ENCODE assay signal across 8 mouse cellular contexts in genomic region chr7:142440657-142441114, GRCm38 (mm10). TPM values are rescaled to one million over a fixed set of nuclear protein-coding genes. Genes with fewer than 3 reads are reported as not detected.
DNase-seq lines count a peak whose midpoint lies in the region; ATAC-seq and TF ChIP-seq lines count a peak whose summit lies in the region.
"Had no signal": no experiment of that assay in that cellular context is flagged by ENCODE, and none has a peak within 500 bp of the region (broad histone marks: within the 10 kb centered on the region; RNA-seq: fewer than 3 reads in every experiment).

No protein-coding gene starts in this region.

- 46% methylated on average over 5 of the region's 5 CpGs for WGBS in intestine, postnatal 0 days
- 58% methylated on average over 5 of the region's 5 CpGs for WGBS in midbrain, embryonic 10.5 days
- WGBS in thymus, adult 2 months, result 79% methylated on average over 5 of the region's 5 CpGs

- H3K4me1 ChIP-seq in cortical plate, adult 2 months (ENCODE audit: control insufficient read depth, insufficient read depth, low read length), result no peaks in the 10 kb centered on the region
- H3K4me1 ChIP-seq in intestine, postnatal 0 days (replicated peaks; ENCODE audit: control insufficient read depth, insufficient read depth, low read length), result no peaks in the 10 kb centered on the region
- H3K4me1 ChIP-seq in midbrain, embryonic 10.5 days, result peaks cover 13% of the 10 kb centered on the region
- H3K4me1 ChIP-seq in thymus, adult 2 months (replicated peaks; ENCODE audit: control insufficient read depth, insufficient read depth, low read length), result peaks cover 37% of the 10 kb centered on the region

- no peak overlapping the region for H3K27ac ChIP-seq in cortical plate, adult 2 months (ENCODE audit: insufficient read depth, low read length)
- H3K27ac ChIP-seq in intestine, postnatal 0 days (ENCODE audit: low read depth, low read length), result no peak overlapping the region
- H3K27ac ChIP-seq in midbrain, embryonic 10.5 days (replicated peaks), result peak overlapping the region; percentile 60
- no peak overlapping the region for H3K27ac ChIP-seq in thymus, adult 2 months (ENCODE audit: control insufficient read depth, insufficient read depth, low read length)

- TF ChIP-seq CTCF in cortical plate, adult 2 months (IDR thresholded peaks at IDR 0.05; ENCODE audit: extremely low read depth, insufficient read depth, low read length), result peak; percentile 69; the same call in 1 of the 2 replicates
- peak; percentile 84 for TF ChIP-seq CTCF in intestine, postnatal 0 days (IDR thresholded peaks at IDR 0.05; ENCODE audit: low read depth)
- TF ChIP-seq CTCF in thymus, adult 2 months (IDR thresholded peaks at IDR 0.05; ENCODE audit: borderline replicate concordance, control insufficient read depth, extremely low read depth, insufficient read depth, low read length, poor library complexity), result no peak; the same call in 1 of the 2 replicates

- TF ChIP-seq POLR2A in cortical plate, adult 2 months (IDR thresholded peaks at IDR 0.05; ENCODE audit: extremely low read depth, insufficient read depth, low read length), result no peak
- no peak for TF ChIP-seq POLR2A in thymus, adult 2 months (IDR thresholded peaks at IDR 0.05; ENCODE audit: control insufficient read depth, extremely low read depth, insufficient read depth, low read length, poor library complexity)

- no peak overlapping the region for H3K4me3 ChIP-seq in cortical plate, adult 2 months (ENCODE audit: insufficient read depth, low read length)
- H3K4me3 ChIP-seq in intestine, postnatal 0 days (ENCODE audit: low read depth, low read length), result no peak overlapping the region
- H3K4me3 ChIP-seq in midbrain, embryonic 10.5 days, result no peak overlapping the region
- no peak overlapping the region for H3K4me3 ChIP-seq in thymus, adult 2 months (ENCODE audit: control insufficient read depth, insufficient read depth, low read length)

- H3K36me3 ChIP-seq in intestine, postnatal 0 days (ENCODE audit: control insufficient read depth, insufficient read depth), result no peaks in the 10 kb centered on the region
- no peaks in the 10 kb centered on the region for H3K36me3 ChIP-seq in midbrain, embryonic 10.5 days
- no peaks in the 10 kb centered on the region for H3K36me3 ChIP-seq in thymus, adult 2 months (ENCODE audit: control insufficient read depth, insufficient read depth, low read length)

- no peak overlapping the region for H3K9ac ChIP-seq in intestine, postnatal 0 days (ENCODE audit: low read depth, low read length)

- DNase-seq in urinary bladder, postnatal 14 days (ENCODE audit: low spot score), result peak; percentile 55
- DNase-seq in urinary bladder, postnatal 25 days (ENCODE audit: low spot score), result no peak
- peak; percentile 60 to 83 for DNase-seq in gastrocnemius, postnatal 4 days (ENCODE audit: low spot score in 2 of 2)
- peak; percentile 49 for DNase-seq in midbrain, embryonic 10.5 days (ENCODE audit: low spot score)
- peak; percentile 75 for DNase-seq in thymus, adult 2 months

- H3K27me3 ChIP-seq in intestine, postnatal 0 days (replicated peaks; ENCODE audit: control insufficient read depth, insufficient read depth, low read length), result no peaks in the 10 kb centered on the region
- peaks cover 16% of the 10 kb centered on the region for H3K27me3 ChIP-seq in midbrain, embryonic 10.5 days (ENCODE audit: low read depth, poor library complexity, severe bottlenecking)
- no peaks in the 10 kb centered on the region for H3K27me3 ChIP-seq in thymus, adult 2 months (ENCODE audit: control insufficient read depth, insufficient read depth, low read length)

- no peaks in the 10 kb centered on the region for H3K9me3 ChIP-seq in intestine, postnatal 0 days (ENCODE audit: control insufficient read depth)
- H3K9me3 ChIP-seq in midbrain, embryonic 10.5 days (replicated peaks), result no peaks in the 10 kb centered on the region

- H3K4me2 ChIP-seq in intestine, postnatal 0 days (replicated peaks; ENCODE audit: low read depth), result no peak overlapping the region; the same call in 1 of the 2 replicates

- no peak for ATAC-seq in intestine, postnatal 0 days

RNA-seq across cellular contexts. Expression of gene Tnni2, which starts 0.9 kb away (rescaled TPM):
- polyA plus RNA-seq in cortical plate, adult 2 months (2012; rRNA removed), result 0.86 and 1.4 TPM in 2 replicates
- total RNA-seq in gastrocnemius, postnatal 4 days (2021), result 1,000 to 10,000 TPM; 7,757 to 8,026 TPM
- polyA plus RNA-seq in intestine, postnatal 0 days (2015; fragmentation: Nextera tagmentation; extraction: Ambion mirVana), result 1.9 and 2.4 TPM in 2 replicates
- polyA plus RNA-seq in midbrain, embryonic 10.5 days (2016; fragmentation: Nextera tagmentation; extraction: Ambion mirVana), result 0.52 and 1.5 TPM in 2 replicates
- polyA plus RNA-seq in thymus, adult 2 months (2012; rRNA removed), result 3.2 and 4.3 TPM in 2 replicates

RNA-seq across cellular contexts. Expression of gene Syt8, which starts 6.0 kb away (rescaled TPM):
- polyA plus RNA-seq in cortical plate, adult 2 months (2012; rRNA removed), result not detected in 2 replicates
- total RNA-seq in gastrocnemius, postnatal 4 days (2021), result not detected
- polyA plus RNA-seq in intestine, postnatal 0 days (2015; fragmentation: Nextera tagmentation; extraction: Ambion mirVana), result 0.60 and 1.3 TPM in 2 replicates
- 0.34 TPM in 1 of 2 replicates, not detected in the other for polyA plus RNA-seq in midbrain, embryonic 10.5 days (2016; fragmentation: Nextera tagmentation; extraction: Ambion mirVana)
- 2.2 and 5.2 TPM in 2 replicates for polyA plus RNA-seq in thymus, adult 2 months (2012; rRNA removed)
- total RNA-seq: layer of hippocampus, adult 18-20 months had no signal

RNA-seq across cellular contexts. Expression of gene Lsp1, which starts 19.9 kb away (rescaled TPM):
- 10.2 and 12.2 TPM in 2 replicates for polyA plus RNA-seq in cortical plate, adult 2 months (2012; rRNA removed)
- total RNA-seq in gastrocnemius, postnatal 4 days (2021), result 10 to 100 TPM; 26.3 to 28.7 TPM
- polyA plus RNA-seq in intestine, postnatal 0 days (2015; fragmentation: Nextera tagmentation; extraction: Ambion mirVana), result 55.2 and 61.8 TPM in 2 replicates
- 14.2 and 15.0 TPM in 2 replicates for polyA plus RNA-seq in midbrain, embryonic 10.5 days (2016; fragmentation: Nextera tagmentation; extraction: Ambion mirVana)
- 507 and 626 TPM in 2 replicates for polyA plus RNA-seq in thymus, adult 2 months (2012; rRNA removed)

RNA-seq across cellular contexts. Expression of gene Ctsd, which starts 52.8 kb away (rescaled TPM):
- polyA plus RNA-seq in cortical plate, adult 2 months (2012; rRNA removed), result 421 and 455 TPM in 2 replicates
- 100 to 1,000 TPM; 265 to 273 TPM for total RNA-seq in gastrocnemius, postnatal 4 days (2021)
- polyA plus RNA-seq in intestine, postnatal 0 days (2015; fragmentation: Nextera tagmentation; extraction: Ambion mirVana), result 479 and 496 TPM in 2 replicates
- 145 and 171 TPM in 2 replicates for polyA plus RNA-seq in midbrain, embryonic 10.5 days (2016; fragmentation: Nextera tagmentation; extraction: Ambion mirVana)
- 762 and 992 TPM in 2 replicates for polyA plus RNA-seq in thymus, adult 2 months (2012; rRNA removed)

RNA-seq across cellular contexts. Expression of gene Tnnt3, which starts 58.0 kb away (rescaled TPM):
- 0.19 and 0.40 TPM in 2 replicates for polyA plus RNA-seq in cortical plate, adult 2 months (2012; rRNA removed)
- over 10,000 TPM in 1 of 2 experiments, 1,000 to 10,000 TPM in 1; 9,881 to 10,830 TPM for total RNA-seq in gastrocnemius, postnatal 4 days (2021)
- polyA plus RNA-seq in intestine, postnatal 0 days (2015; fragmentation: Nextera tagmentation; extraction: Ambion mirVana), result 3.0 TPM in 2 replicates
- polyA plus RNA-seq in midbrain, embryonic 10.5 days (2016; fragmentation: Nextera tagmentation; extraction: Ambion mirVana), result 1.9 TPM in 2 replicates
- 1.1 and 2.2 TPM in 2 replicates for polyA plus RNA-seq in thymus, adult 2 months (2012; rRNA removed)
- total RNA-seq: layer of hippocampus, adult 18-20 months had no signal
